Mouse (Mus musculus): ENCODE data around the gene Dennd2c. TPM values are rescaled to one million over a fixed set of nuclear protein-coding genes. Genes with fewer than 3 reads are reported as not detected.

The Dennd2c gene
- total and polyA plus RNA-seq, 2 experiments from 2014 or later: 0.63 to 1.7 TPM

DNA sequence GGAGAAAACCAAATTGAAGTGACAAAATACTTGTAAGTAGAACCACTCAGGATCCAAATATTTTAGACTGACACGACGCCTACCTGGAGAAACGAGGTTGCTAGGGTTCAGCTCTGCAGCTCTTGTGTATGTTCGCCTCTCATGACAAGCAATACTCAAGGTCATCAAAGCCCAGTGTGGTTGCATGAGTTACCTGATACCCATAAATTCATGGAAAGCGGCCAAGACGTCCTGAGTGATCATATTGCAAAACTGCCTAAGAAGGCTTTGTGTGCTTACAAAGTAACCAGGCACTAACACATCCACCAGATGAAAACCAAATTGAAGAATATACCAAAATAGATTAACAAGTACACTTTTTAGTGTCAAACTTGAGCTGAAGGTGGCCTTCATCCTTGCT lies 33.4 kb upstream of the Dennd2c start:
- no peak for ATAC-seq (ENCODE audit: low FRiP score)
- no peak overlapping the region for H3K4me3 ChIP-seq (ENCODE audit: low read depth, low read length)
- no peak overlapping the region for H3K27ac ChIP-seq (ENCODE audit: low read depth, low read length)
- no peaks in the 10 kb centered on the region for H3K27me3 ChIP-seq (ENCODE audit: insufficient read depth, low read length)
- no peak for TF ChIP-seq CTCF (IDR thresholded peaks at IDR 0.05)
- no peaks in the 10 kb centered on the region for H3K9me3 ChIP-seq (ENCODE audit: low read length)
- H3K4me2 ChIP-seq (ENCODE audit: low read depth, low read length, poor library complexity, severe bottlenecking): no peak overlapping the region
- H3K9ac ChIP-seq (replicated peaks; ENCODE audit: low read length, poor library complexity, severe bottlenecking): no peak overlapping the region
- no peak for DNase-seq (ENCODE audit: low spot score)
- 95% methylated on average over 6 of the region's 6 CpGs for WGBS
- H3K36me3 ChIP-seq (ENCODE audit: insufficient read depth, low read length): peaks cover 17% of the 10 kb centered on the region; the same call in 1 of the 2 replicates
- H3K4me1 ChIP-seq (ENCODE audit: insufficient read depth, low read length): no peaks in the 10 kb centered on the region

DNA sequence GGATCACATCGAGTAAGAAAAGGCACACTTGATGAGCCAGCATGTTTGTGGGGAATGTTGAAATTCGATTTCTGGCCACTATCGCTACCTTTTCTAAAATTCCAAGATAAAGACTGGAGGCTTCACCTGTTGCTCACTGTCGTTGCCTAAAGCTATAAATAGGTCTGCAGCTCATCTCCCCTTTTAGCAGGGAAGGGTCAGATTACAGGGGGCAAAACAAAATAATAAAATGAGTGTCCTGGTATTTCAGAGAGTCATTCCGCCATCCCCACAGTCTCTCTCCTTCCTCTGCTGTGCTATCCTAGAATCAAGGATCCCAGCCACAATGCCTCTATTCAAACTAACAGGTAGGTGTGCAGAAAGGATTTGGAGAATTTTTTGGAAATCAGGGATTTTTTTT lies 28.6 kb upstream of the Dennd2c start, which contains the start of gene Ampd1:
Ampd1 (plus strand) TSS at position 244 of the 400 bp plus-strand sequence.
- Histone ChIP-seq H3K4me2 (ENCODE audit: low read depth, low read length, poor library complexity, severe bottlenecking) (no peak within 1 kb of the TSS), H3K9me3 (ENCODE audit: low read length) (no peaks in the 10 kb centered on the region), H3K27me3 (ENCODE audit: insufficient read depth, low read length) (no peaks in the 10 kb centered on the region), H3K9ac (replicated peaks; ENCODE audit: low read length, poor library complexity, severe bottlenecking) (no peak within 1 kb of the TSS), H3K27ac (ENCODE audit: low read depth, low read length) (no peak within 1 kb of the TSS), H3K4me1 (ENCODE audit: insufficient read depth, low read length) (no peaks in the 10 kb centered on the region), H3K4me3 (ENCODE audit: low read depth, low read length) (no peak within 1 kb of the TSS), H3K36me3 (ENCODE audit: insufficient read depth, low read length) (peaks cover 3% of the 10 kb centered on the region; the same call in 1 of the 2 replicates)
- TF ChIP-seq CTCF (IDR thresholded peaks at IDR 0.05): no peak
- DNase-seq (ENCODE audit: low spot score) (no peak), ATAC-seq (ENCODE audit: low FRiP score) (no peak)
- WGBS: 73% methylated on average over 5 of the region's 5 CpGs

DNA sequence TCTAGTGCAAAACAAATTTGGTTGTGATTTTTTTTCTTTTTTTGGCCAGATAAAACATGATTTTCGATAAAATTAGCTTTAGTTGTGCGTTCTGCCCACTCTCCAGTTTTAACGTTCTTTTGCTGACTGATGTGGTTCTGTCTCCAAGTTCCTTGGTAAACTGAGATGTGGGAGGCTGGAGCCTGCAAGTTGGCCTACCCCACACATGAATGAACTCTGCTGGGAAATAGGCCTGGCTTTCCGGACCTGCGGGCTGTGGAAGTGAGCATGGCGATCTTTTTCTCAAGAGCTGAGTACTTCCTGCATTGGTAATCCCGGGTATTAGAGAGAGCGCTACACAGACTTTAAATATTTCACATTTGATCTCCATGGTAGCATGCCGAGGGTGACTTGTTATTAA lies 26.5 kb upstream of the Dennd2c start:
- WGBS: 91% methylated on average over 9 of the region's 9 CpGs
- no peaks in the 10 kb centered on the region for H3K9me3 ChIP-seq (ENCODE audit: low read length)
- no peak overlapping the region for H3K4me3 ChIP-seq (ENCODE audit: low read depth, low read length)
- DNase-seq (ENCODE audit: low spot score): no peak
- ATAC-seq (ENCODE audit: low FRiP score): no peak
- TF ChIP-seq CTCF (IDR thresholded peaks at IDR 0.05): no peak
- no peak overlapping the region for H3K9ac ChIP-seq (replicated peaks; ENCODE audit: low read length, poor library complexity, severe bottlenecking)
- H3K27me3 ChIP-seq (ENCODE audit: insufficient read depth, low read length): no peaks in the 10 kb centered on the region
- no peaks in the 10 kb centered on the region for H3K36me3 ChIP-seq (ENCODE audit: insufficient read depth, low read length)
- H3K27ac ChIP-seq (ENCODE audit: low read depth, low read length): no peak overlapping the region
- H3K4me2 ChIP-seq (ENCODE audit: low read depth, low read length, poor library complexity, severe bottlenecking): no peak overlapping the region
- no peaks in the 10 kb centered on the region for H3K4me1 ChIP-seq (ENCODE audit: insufficient read depth, low read length)

DNA sequence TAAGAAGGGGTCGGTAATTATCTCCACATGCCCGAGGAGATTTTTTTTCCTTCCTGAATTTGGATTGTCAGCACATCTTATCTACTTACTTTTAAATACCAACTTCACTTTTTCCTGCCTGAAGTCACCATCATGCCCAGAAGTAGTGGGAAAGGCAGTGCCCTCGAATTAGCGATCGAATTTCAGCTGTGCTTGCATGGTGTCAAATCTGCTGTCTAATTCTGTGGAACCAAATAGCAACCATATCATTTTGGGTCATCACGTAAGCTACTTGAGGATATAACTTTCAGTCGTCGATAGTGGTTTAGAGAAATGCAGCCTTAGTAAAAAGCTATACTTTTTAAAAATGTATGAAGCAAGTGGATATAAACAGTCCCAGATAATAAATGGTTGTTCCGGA lies 25.9 kb upstream of the Dennd2c start:
- no peak overlapping the region for H3K4me3 ChIP-seq (ENCODE audit: low read depth, low read length)
- no peak overlapping the region for H3K27ac ChIP-seq (ENCODE audit: low read depth, low read length)
- H3K4me2 ChIP-seq (ENCODE audit: low read depth, low read length, poor library complexity, severe bottlenecking): no peak overlapping the region
- H3K27me3 ChIP-seq (ENCODE audit: insufficient read depth, low read length): no peaks in the 10 kb centered on the region
- ATAC-seq (ENCODE audit: low FRiP score) (no peak), DNase-seq (ENCODE audit: low spot score) (no peak)
- H3K36me3 ChIP-seq (ENCODE audit: insufficient read depth, low read length): no peaks in the 10 kb centered on the region
- no peak for TF ChIP-seq CTCF (IDR thresholded peaks at IDR 0.05)
- no peak overlapping the region for H3K9ac ChIP-seq (replicated peaks; ENCODE audit: low read length, poor library complexity, severe bottlenecking)
- no peaks in the 10 kb centered on the region for H3K4me1 ChIP-seq (ENCODE audit: insufficient read depth, low read length)
- H3K9me3 ChIP-seq (ENCODE audit: low read length): no peaks in the 10 kb centered on the region
- WGBS: 92% methylated on average over 9 of the region's 9 CpGs

DNA sequence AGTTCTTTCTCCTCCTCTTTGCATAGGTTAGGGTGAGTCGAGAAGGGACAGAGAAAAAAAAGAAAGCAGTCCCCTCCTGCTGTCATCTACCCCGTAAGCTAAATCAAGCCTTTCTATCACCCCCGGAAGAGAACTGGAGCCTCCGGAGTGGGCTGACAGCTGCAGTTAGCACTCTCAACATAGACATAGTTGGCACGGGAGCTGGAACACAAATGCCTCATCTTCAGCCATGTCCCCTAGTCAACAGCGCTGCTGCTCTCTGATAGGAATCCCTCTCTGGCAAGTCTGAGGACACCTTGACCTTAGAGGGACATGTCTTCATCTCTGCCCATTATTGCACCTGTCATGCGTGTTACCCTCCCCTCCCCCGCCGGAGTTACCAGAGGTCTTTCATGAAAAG lies 23.1 kb upstream of the Dennd2c start:
- WGBS: 86% methylated on average over 9 of the region's 9 CpGs
- DNase-seq (ENCODE audit: low spot score): no peak
- H3K36me3 ChIP-seq (ENCODE audit: insufficient read depth, low read length): no peaks in the 10 kb centered on the region

DNA sequence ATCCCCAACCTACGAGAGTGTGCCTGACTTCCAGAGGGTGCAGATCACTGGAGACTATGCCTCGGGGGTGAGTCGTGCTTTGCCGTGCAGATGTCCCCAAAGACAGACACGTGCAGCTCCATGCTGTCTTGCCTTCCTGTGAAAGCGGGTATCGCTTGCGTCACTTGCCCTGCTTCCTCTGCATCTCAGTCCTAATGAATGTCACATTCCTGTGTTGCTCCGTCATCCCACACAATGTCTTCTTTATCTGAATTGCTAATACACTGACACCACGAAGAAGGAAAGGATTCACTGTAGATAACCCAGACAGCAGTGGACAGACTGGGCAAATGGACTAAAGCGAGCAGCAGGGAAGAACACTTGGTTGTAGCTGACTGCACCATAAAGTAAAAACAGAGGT lies 21.4 kb upstream of the Dennd2c start:
- TF ChIP-seq CTCF (IDR thresholded peaks at IDR 0.05): no peak
- Histone ChIP-seq H3K9me3 (ENCODE audit: low read length) (no peaks in the 10 kb centered on the region), H3K9ac (replicated peaks; ENCODE audit: low read length, poor library complexity, severe bottlenecking) (no peak overlapping the region), H3K27me3 (ENCODE audit: insufficient read depth, low read length) (no peaks in the 10 kb centered on the region), H3K4me1 (ENCODE audit: insufficient read depth, low read length) (no peaks in the 10 kb centered on the region), H3K27ac (ENCODE audit: low read depth, low read length) (no peak overlapping the region), H3K4me3 (ENCODE audit: low read depth, low read length) (no peak overlapping the region), H3K4me2 (ENCODE audit: low read depth, low read length, poor library complexity, severe bottlenecking) (no peak overlapping the region), H3K36me3 (ENCODE audit: insufficient read depth, low read length) (no peaks in the 10 kb centered on the region)
- DNase-seq (ENCODE audit: low spot score): no peak
- WGBS: 57% methylated on average over 11 of the region's 11 CpGs
- no peak for ATAC-seq (ENCODE audit: low FRiP score)

More for the DNA sequence above, 23.1 kb upstream of the Dennd2c start:
- no peak for ATAC-seq (ENCODE audit: low FRiP score)
- no peak overlapping the region for H3K27ac ChIP-seq (ENCODE audit: low read depth, low read length)
- H3K9ac ChIP-seq (replicated peaks; ENCODE audit: low read length, poor library complexity, severe bottlenecking): no peak overlapping the region
- H3K27me3 ChIP-seq (ENCODE audit: insufficient read depth, low read length): no peaks in the 10 kb centered on the region
- H3K9me3 ChIP-seq (ENCODE audit: low read length): no peaks in the 10 kb centered on the region
- H3K4me3 ChIP-seq (ENCODE audit: low read depth, low read length): no peak overlapping the region
- no peak overlapping the region for H3K4me2 ChIP-seq (ENCODE audit: low read depth, low read length, poor library complexity, severe bottlenecking)
- H3K4me1 ChIP-seq (ENCODE audit: insufficient read depth, low read length): no peaks in the 10 kb centered on the region
- TF ChIP-seq CTCF (IDR thresholded peaks at IDR 0.05): no peak

Measured in midbrain, postnatal 0 days (tissue).